Mouse (Mus musculus) layer of hippocampus, adult 8-10 months (tissue): ENCODE results near the gene 2310022B05Rik. TPM values are rescaled to one million over a fixed set of nuclear protein-coding genes. Genes with fewer than 3 reads are reported as not detected.

Experiments
- DNase-seq, 2 experiments: peaks; one replicate each; pipeline ENCODE4 v3.0.0; 2022; ENCODE audit warnings: low spot score in 2 of 2
- total RNA-seq, 4 experiments: library from RNA; stranded (reverse); gene quantifications; 2 replicates each; pipeline ENCODE4 v1.2.4; 2022

2310022B05Rik gene
- total RNA-seq, 4 experiments from 2014 or later: 69.6 to 81.2 (median 75.2) TPM

DNA sequence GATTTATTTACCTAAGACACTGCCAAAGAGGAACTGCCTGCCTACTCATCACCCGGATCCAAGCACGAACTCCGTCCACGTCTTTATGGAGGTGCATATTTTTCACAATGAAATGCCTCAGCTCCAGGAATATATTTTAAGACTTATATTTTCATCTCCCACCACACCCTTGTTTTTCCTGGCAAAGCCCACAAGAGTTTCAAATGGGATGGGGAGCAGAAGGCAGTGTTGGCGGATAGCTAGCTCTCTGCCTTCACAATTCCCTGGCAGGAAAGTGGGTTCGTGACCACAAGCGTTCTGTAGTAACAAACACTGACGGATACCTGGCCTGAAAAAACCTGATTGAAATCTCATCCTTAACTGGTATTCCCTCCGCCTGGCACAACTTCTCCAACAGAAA is 1.4 kb downstream of the 2310022B05Rik start:
- DNase-seq: no peak

- DNase-seq: peak in 1 of 2 experiments; percentile 58
These were observed 4.8 kb downstream of the 2310022B05Rik start for GRCm38 (mm10) chr8:124658415-124658814.

DNA sequence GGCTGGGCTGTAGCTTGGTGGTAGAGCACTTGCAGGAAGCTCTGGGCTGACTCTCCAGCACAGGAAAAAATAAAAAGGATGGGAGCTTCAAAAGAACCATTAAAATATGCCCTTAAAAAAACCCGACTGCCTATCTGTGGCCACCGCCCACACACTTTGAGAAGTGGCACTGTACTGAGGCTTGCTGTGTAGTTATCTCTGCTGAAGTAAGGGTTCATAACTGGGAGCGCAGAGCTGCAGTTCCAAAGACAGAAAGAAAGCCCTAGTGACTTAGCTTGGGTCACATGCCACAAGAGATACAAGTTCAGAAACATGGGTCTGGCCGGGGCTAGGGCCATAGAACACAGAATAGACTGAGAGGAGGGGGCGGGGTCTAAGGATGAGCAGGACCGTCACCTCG is 5.2 kb downstream of the 2310022B05Rik start:
- DNase-seq: no peak

DNA sequence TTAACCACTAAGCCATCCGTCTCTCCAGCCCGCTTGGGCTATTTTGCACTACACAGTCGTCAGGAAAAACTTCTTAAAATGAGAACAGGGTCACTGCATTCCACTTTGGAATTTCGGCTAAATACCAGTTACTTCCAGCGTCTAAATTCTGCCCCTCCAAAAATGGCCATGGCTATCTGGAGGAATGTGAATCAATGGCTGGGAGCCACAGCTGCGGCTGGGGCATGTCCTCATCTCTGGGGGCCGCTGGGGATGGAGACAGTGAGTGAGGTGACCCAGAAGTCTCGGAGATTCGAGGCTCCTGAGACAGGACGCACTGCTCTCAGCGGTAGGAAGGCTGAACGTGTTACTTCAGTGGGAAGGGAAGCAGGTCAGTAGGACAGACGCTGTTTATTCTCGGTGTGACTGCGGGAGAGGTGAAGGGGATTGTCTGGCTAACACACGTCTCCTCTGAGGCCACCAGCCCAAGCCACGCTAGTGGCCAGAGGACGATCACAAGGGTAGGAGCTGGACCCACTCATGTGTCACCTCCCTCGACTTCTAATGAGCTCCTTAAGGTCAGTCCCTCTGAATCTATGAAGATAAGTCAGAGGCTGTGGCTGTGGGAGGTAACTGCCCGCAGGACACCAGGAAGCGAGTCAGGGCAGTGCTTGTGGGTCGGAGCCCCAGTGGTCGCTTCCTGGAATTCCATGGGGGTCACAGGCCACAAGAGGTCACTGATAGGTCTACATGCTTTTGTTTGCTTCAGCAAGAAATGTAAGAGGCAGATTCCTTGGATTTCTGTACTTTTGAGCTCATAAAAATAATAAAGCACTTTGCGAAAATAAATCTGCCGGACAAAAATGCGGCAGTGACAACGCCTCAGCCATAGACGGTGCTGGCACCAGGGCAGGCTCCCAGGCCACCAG is 9.3 kb downstream of the 2310022B05Rik start:
- DNase-seq: no peak

DNA sequence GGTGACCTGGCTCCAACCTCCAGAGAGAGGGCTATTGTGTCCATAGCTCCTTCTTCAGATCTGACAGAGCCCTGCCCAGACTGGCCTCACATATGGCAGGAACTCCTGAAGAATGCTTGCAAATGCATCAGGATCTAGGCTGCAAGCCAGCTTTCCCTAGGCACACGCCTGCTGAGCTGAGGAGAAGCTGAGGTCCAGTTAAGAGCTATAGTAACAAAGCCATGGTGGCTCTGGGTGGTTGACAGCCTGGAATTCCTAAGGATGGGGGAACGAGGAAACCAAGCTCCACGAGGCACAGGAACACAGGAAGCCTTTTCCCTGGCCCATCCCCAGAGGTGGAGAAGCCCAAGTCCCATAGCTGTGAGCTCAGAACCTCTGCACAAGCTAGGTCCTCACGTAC is 10.6 kb downstream of the 2310022B05Rik start:
- DNase-seq: no peak

DNA sequence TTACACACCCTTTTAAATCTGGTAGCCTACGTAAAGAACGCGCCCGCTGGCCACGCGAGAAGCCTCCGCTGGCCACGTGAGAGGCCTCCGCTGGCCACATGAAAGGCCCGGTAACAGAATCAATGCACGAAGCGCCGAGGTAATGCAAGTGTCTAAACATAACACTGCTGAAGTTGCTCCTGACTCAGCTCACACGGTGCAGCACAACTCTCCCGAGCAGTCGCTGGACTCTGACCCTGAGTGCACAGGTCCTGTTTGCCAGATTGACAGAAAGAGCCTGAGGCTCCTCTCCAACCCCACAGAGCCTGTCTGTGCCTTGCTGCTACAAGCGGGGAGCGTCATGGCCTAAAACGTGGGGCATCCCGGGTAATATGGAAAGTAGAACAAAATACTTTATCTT is 11.4 kb downstream of the 2310022B05Rik start:
- DNase-seq: no peak

GRCm38 (mm10) chr8:124648311-124648710 is 14.9 kb downstream of the 2310022B05Rik start:
- DNase-seq: no peak

DNA sequence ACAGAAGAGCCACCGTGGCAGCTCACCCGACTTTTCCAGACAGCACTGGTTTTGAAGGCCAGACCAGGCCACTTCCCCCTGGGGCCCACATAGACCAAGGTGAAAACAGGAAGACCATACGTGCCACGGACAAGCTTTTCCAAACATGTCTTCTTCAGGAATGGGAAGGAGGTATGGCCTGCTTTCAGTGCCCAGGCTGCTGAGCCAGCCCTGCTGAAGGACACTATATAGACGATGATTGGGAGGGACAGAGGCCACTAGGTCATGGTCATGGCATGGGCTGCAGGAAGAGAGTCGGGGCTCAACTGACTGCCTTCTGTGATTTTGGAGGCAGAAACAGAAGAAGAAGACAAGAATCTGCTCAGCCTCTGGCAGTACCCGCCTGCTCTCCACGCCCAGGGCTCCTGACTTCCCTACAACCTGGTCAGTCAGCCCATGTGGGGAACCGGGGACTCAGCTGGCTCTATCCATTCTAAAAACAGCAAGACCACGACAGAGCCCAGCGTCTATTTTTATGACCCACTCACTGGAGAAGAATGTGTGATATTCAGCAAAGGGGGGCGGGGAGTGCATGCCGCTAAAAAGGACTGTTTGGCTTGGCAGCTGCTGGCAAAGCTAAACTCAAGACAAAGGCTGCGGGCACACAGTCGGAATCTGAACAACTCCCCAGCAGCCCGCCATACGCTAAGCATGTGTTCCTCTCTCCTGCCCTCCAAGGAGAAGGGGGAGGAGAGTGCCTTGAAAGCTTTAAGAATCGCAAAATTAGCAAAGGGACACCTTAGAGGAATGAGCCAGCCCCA is 19.4 kb downstream of the 2310022B05Rik start:
- peak; percentile 58 for DNase-seq

- no peak for DNase-seq
These were observed 21.6 kb downstream of the 2310022B05Rik start for GRCm38 (mm10) chr8:124641599-124641998.

DNA sequence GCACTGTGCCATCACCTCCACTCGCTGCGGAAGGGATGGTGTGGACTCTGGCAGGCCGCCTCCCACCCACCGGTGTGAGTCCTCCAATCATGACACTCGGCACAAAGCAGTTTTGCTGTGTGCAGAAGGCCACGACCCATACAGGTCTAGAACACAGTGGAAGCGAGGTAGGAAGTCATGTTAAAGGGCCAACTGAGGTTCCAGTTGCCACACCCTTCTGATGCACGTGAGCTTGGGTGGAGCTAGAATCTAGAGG is 28.0 kb downstream of the 2310022B05Rik start:
- no peak for DNase-seq

DNA sequence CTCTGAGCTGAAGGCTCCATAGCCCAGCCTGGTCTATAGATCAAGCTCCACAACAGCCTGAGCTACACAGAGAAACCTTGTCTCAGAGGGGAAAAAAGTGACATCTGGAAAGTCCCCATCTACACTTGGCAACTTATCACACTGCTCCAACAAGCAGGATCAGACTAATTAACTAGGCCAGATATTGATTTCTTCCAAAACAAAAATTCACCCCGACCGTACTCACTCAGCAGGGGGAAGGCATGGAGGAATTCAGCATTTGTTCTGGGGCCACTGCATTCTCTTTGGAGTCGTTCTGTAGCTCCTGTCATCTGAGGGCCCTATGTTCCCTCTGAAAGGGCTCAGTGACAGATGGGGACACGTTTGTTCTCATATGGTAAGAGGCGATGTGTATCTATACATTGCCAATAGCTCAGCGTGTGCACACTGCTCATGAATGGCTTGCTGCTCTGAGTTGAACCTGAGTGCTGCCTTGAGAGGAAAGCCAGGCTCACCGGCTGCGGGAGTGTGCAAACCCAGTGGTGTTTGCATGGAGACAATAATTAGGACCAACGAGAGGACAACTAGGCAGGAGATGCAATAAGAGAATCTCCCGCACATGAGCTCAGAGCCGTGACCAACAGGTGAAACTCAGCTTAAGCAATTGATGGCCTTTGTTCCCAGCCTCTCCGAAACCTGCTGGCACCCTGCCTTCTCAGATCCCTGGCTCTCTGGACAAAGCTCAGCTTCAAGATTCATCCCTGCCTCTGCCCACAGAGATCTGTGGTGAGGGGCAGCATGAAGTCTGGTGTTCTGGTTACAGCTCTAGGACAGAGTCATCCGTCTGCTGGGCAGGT is 28.5 kb downstream of the 2310022B05Rik start:
- no peak for DNase-seq

DNA sequence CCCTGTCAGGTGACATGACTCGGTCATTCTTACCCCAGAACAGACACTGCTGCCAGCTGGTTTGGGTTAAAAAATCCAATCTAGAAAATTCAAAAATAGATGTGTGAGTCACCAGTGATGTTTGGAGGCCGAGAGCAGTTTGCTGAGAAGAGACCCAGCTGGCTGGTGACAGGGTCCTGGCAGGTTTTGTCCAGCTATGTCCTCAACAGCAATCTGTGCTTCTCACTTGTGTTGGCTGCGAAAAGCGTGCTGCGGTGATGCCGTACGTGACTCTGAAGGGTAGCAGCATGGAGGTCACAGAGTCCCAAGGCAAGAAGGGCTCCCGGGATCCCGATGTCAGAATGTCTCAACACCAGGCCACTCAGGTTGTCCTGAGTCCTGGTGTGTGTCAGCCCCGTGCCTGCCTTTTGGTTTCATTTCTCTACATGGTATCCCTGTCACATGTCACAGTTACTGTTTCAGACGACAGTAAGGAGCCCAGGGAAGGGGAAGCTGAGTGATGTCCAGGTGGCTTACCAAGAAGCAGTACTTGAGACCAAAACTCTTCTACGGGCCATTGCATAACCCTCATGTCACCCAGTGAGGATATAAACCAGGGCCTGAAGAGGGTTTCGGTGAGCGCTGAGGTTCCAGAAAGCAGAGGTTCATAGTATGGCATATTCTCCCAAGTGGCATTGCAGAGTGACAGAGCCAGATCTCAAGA is 30.0 kb downstream of the 2310022B05Rik start:
- peak in 1 of 2 experiments; percentile 32 for DNase-seq

GRCm38 (mm10) chr8:124631966-124632365 is 31.2 kb downstream of the 2310022B05Rik start:
- DNase-seq: no peak

DNA sequence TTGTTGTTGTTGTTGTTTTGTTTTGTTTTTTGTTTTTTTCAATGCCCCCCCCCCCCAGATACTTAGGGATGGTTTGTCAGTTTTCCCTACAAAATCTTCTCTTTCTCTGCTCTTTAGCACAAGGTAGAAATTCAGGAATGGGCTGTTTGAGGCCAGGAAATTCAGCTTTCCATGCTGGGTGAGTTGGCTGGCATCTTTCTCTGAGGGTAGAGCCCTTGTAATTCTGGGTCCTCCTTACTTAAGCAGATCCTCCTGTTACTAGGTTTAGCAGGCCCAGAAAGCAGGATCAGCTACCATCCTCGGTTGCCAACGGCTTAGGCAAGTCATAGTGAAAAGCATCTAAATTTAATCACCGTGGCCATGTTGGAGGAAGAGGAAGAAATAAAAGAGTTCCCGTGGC is 32.3 kb downstream of the 2310022B05Rik start:
- no peak for DNase-seq

- DNase-seq: no peak
These were observed 32.7 kb downstream of the 2310022B05Rik start for GRCm38 (mm10) chr8:124630489-124630888.

DNA sequence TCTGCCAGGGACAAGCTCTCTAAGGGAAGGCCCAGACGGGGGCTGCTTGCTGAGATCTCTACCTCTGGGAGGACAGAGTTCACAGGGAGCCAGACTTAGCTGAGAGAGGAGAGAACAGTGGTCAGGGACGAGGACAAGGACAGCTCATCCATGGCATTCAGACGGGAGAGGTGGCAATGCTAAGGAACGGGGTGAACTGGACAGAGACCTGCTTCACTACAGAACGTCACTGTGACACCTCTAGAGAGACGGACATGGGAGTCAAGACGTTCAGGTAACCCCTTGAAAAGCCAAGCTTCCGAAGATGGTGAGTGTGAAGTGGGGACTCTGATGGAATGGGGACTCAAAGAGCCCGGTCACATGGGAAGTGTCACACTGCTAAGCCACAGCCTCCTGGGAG is 36.9 kb downstream of the 2310022B05Rik start:
- no peak for DNase-seq

GRCm38 (mm10) chr8:124621255-124621654 is 41.9 kb downstream of the 2310022B05Rik start:
- DNase-seq: peak; percentile 79 to 90

DNA sequence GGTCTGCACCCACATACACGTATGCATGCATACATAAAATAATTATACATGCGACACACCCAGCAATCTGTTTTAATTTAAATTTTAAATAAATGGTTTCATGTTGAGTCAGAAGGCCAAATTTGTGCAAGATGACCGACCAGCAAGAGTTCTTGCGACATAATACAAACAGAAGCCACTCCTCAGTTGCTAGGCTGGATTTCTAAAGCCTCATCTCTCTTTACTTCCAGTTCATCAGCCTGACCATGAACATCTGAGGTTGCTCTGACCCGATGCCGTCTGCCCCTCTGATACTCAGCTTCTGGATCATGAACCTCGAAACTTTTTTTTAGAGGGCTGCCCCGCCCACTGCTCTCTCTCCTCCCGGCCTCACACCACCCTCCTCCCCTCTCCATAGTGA is 44.9 kb downstream of the 2310022B05Rik start:
- DNase-seq: no peak

DNA sequence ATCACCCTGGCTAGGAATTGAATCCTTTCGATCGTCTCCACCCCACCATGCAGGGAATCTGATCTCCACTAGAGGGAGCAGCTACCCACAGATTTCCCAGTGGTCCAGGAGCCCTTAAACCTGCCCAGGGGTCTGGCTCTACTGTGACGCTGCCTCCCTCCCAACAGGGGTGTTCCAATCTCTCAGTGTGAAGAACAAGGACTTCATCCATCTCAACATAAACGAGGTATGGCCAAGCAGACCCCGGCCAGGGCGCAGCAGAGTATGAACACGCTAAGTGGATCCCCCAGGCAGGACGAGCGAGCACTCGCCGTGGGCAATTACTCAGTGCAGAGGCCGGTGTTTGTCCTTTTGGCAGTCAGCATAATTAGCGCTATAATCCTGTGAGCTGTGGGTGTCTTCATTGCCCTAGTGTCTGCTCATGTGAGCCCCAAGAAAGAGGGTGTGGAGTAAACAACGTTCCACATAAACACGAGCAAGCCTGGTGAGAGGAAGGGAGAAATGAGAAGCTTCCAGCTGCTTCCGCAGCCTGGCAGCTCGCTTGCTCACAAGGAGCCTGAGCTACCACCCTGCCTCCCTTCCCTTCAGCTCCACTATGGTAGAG is 45.8 kb downstream of the 2310022B05Rik start:
- peak; percentile 76 to 89 for DNase-seq

DNA sequence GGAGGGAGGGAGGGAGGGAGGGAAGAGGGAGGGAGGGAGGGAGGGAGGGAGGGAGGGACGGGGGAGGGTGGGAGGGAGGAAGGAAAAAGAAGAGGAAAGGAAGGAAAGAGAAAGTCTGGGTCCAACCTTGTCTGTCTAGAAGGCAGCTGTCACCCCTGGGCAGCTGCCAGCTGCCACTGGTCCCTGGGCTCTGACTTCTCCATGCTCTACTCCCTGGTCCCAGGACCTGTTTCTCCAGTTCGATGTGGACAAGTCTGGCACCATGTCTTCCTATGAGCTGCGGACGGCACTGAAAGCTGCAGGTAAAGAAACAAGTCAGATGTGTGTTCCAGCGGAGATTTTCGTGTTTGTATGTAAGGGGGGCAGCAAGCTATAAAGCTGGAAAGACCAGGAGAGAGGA is 48.8 kb downstream of the 2310022B05Rik start:
- no peak for DNase-seq

DNA sequence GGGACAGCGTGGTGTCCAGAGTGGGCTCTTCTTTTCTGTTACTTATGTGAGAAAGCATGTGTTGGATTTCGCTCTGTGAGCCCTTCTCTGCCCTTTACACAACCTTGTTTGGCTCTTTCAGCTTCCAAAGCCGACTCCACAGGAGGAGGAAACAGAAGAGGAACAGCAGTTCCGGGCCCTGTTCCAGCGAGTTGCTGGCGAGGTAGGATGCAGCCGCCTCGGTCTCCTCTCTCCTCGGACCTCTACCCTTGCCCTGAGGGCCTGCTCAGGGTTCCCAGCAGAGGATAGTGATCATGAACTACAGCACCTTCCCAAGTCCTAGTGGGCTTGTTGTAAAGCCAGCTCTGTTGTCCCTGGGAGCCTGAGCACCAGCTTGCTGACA is 54.2 kb downstream of the 2310022B05Rik start:
- no peak for DNase-seq
